Mouse (Mus musculus) right cerebral cortex, adult 2 months (tissue): ENCODE measurements around the gene Vmn1r82.

Experiments
- DNase-seq, 2 experiments: peaks; one replicate each; pipeline ENCODE4 v3.0.0; 2021 to 2022; ENCODE audit warnings: low spot score in 2 of 2

The Vmn1r82 gene

DNA sequence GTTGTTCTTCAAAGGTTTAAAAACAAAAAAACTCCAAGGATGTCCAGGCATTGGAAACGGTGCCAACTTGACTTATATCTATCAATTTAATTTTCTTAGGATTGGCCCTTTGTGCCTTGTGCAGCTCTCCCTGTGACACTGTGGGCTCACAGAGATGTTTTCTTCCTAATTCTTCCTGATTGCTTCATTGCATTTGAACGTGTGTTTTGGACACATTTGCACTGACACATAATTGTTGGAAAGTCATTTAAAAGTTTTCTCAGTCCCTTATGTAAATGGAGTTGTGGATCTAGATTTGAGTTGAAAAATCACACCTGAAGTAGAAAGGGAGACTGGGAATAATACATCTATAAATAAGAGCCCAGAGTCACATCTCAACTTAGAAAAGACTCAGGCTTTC, at the start of gene Vmn1r82:
TSS of gene Vmn1r82 (plus strand) at position 301 of the 400 bp plus-strand sequence.
- no peak for DNase-seq

GRCm38 (mm10) chr7:12268169-12268568, 32.1 kb upstream of the Vmn1r82 start, which contains the start of gene Vmn1r81:
Gene Vmn1r81, minus strand, starts transcription at chr7:12268269.
- no peak for DNase-seq

GRCm38 (mm10) chr7:12329381-12329780, 29.2 kb downstream of the Vmn1r82 start, which contains the start of gene Vmn1r83:
Gene Vmn1r83, minus strand, starts transcription at chr7:12329481.
- DNase-seq: no peak
